Mouse (Mus musculus) stomach, embryonic 16.5 days (tissue): Measurements from ENCODE around the gene Arv1. TPM values are rescaled to one million over a fixed set of nuclear protein-coding genes. Genes with fewer than 3 reads are reported as not detected.

Source experiments
- ATAC-seq: fragments of 200-750 bp; cut with Nextera tagmentation; 2 replicates; pipeline ENCODE4 v1.8.0; 2017; ENCODE audit warnings: moderate number of reproducible peaks, moderate TSS enrichment; ENCODE audit not compliant: insufficient read depth, low FRiP score
- H3K27ac ChIP-seq: fragments of 300-500 bp; sonication (generic); 2 replicates; pipeline ENCODE4 v1.5.1; 2014; ENCODE audit warnings: low read length
- H3K27me3 ChIP-seq: fragments of 300-500 bp; sonication (generic); 2 replicates; pipeline ENCODE4 v1.6.1; 2014; ENCODE audit warnings: low read length, control low read depth, mixed read lengths; ENCODE audit not compliant: control insufficient read depth, insufficient read depth
- H3K36me3 ChIP-seq: fragments of 300-500 bp; sonication (generic); 2 replicates; pipeline ENCODE4 v1.6.1; 2014; ENCODE audit warnings: low read length; ENCODE audit not compliant: control insufficient read depth, insufficient read depth
- H3K4me1 ChIP-seq: fragments of 300-500 bp; sonication (generic); 2 replicates; pipeline ENCODE4 v1.6.1; 2014; ENCODE audit warnings: low read length, control low read depth, mixed read lengths; ENCODE audit not compliant: control insufficient read depth, insufficient read depth
- H3K4me2 ChIP-seq: fragments of 300-500 bp; sonication (generic); 2 replicates; pipeline ENCODE4 v1.6.1; 2014; ENCODE audit warnings: low read depth, low read length, mixed read lengths
- H3K4me3 ChIP-seq: fragments of 300-500 bp; sonication (generic); replicated peaks from 2 replicates; pipeline ENCODE4 v1.5.1; 2014; ENCODE audit warnings: mild to moderate bottlenecking, low read length
- H3K9ac ChIP-seq: fragments of 300-500 bp; sonication (generic); 2 replicates; pipeline ENCODE4 v1.6.1; 2014; ENCODE audit warnings: low read length
- H3K9me3 ChIP-seq: fragments of 300-500 bp; sonication (generic); replicated peaks from 2 replicates; pipeline ENCODE4 v1.6.1; 2016; ENCODE audit warnings: low read length, control low read depth; ENCODE audit not compliant: control insufficient read depth
- WGBS: fragments of 180-500 bp; shearing (Covaris S2); extraction: QIAGEN DNeasy Blood & Tissue Kit; methylation state at CpG from one replicate; pipeline ENCODE4 v1.1.7; 2014; 5-methylcytosine and 5-hydroxymethylcytosine counted together
- polyA plus RNA-seq: library from polyadenylated mRNA; unstranded; fragments of >200 nt; fragmentation: Nextera tagmentation; extraction: Ambion mirVana; gene quantifications from 2 replicates; pipeline ENCODE4 v1.2.1, GENCODE M21; 2015

Arv1 gene
- polyA plus RNA-seq, 1 experiment from 2014 or later, result 19.0 TPM

- Histone ChIP-seq H3K4me1 (no peaks in the 10 kb centered on the region), H3K4me3 (no peak overlapping the region), H3K9me3 (no peaks in the 10 kb centered on the region), H3K9ac (no peak overlapping the region), H3K4me2 (no peak overlapping the region), H3K27me3 (no peaks in the 10 kb centered on the region), H3K27ac (no peak overlapping the region), H3K36me3 (peaks cover 2% of the 10 kb centered on the region)
- WGBS, result 86% methylated on average over 13 of the region's 13 CpGs
- ATAC-seq, result no peak
Observed at GRCm38 (mm10) chr8:124688899-124689298, 33.0 kb upstream of the Arv1 start.

- ATAC-seq, result no peak
- no peak overlapping the region for H3K4me3 ChIP-seq
- no peak overlapping the region for H3K27ac ChIP-seq
- H3K4me2 ChIP-seq, result no peak overlapping the region
- H3K27me3 ChIP-seq, result no peaks in the 10 kb centered on the region
- no peaks in the 10 kb centered on the region for H3K4me1 ChIP-seq
- no peak overlapping the region for H3K9ac ChIP-seq
- H3K36me3 ChIP-seq, result peaks cover 2% of the 10 kb centered on the region; the same call in 1 of the 2 replicates
- 93% methylated on average over 4 of the region's 4 CpGs for WGBS
- H3K9me3 ChIP-seq, result no peaks in the 10 kb centered on the region
Observed at GRCm38 (mm10) chr8:124691706-124692105, 30.2 kb upstream of the Arv1 start.

GRCm38 (mm10) chr8:124695424-124696100, 26.4 kb upstream of the Arv1 start:
- no peaks in the 10 kb centered on the region for H3K4me1 ChIP-seq
- WGBS, result 93% methylated on average over 22 of the region's 22 CpGs
- no peak overlapping the region for H3K27ac ChIP-seq
- H3K36me3 ChIP-seq, result peaks cover 2% of the 10 kb centered on the region; the same call in 1 of the 2 replicates
- no peak overlapping the region for H3K4me2 ChIP-seq
- H3K27me3 ChIP-seq, result no peaks in the 10 kb centered on the region
- no peak for ATAC-seq
- no peak overlapping the region for H3K9ac ChIP-seq
- H3K9me3 ChIP-seq, result no peaks in the 10 kb centered on the region
- no peak overlapping the region for H3K4me3 ChIP-seq

- no peak for ATAC-seq
- 93% methylated on average over 5 of the region's 5 CpGs for WGBS
- H3K27ac ChIP-seq, result no peak overlapping the region
- no peak overlapping the region for H3K4me3 ChIP-seq
- no peaks in the 10 kb centered on the region for H3K27me3 ChIP-seq
- H3K4me2 ChIP-seq, result no peak overlapping the region
- H3K9ac ChIP-seq, result no peak overlapping the region
- no peaks in the 10 kb centered on the region; the same call in 1 of the 2 replicates for H3K36me3 ChIP-seq
- no peaks in the 10 kb centered on the region for H3K4me1 ChIP-seq
- no peaks in the 10 kb centered on the region for H3K9me3 ChIP-seq
Observed at GRCm38 (mm10) chr8:124700271-124700670, 21.7 kb upstream of the Arv1 start.

- no peak for ATAC-seq
- no peak overlapping the region for H3K4me3 ChIP-seq
- no peaks in the 10 kb centered on the region; the same call in 1 of the 2 replicates for H3K36me3 ChIP-seq
- H3K4me2 ChIP-seq, result no peak overlapping the region
- H3K4me1 ChIP-seq, result no peaks in the 10 kb centered on the region
- H3K9me3 ChIP-seq, result no peaks in the 10 kb centered on the region
- WGBS, result 79% methylated on average over 9 of the region's 9 CpGs
- no peaks in the 10 kb centered on the region for H3K27me3 ChIP-seq
- no peak overlapping the region for H3K9ac ChIP-seq
- no peak overlapping the region for H3K27ac ChIP-seq
Observed at GRCm38 (mm10) chr8:124701023-124701422, 20.9 kb upstream of the Arv1 start.

- H3K4me2 ChIP-seq, result no peak overlapping the region
- H3K27ac ChIP-seq, result no peak overlapping the region
- no peaks in the 10 kb centered on the region for H3K9me3 ChIP-seq
- no peaks in the 10 kb centered on the region for H3K4me1 ChIP-seq
- H3K4me3 ChIP-seq, result no peak overlapping the region
- H3K27me3 ChIP-seq, result no peaks in the 10 kb centered on the region
- ATAC-seq, result no peak
- WGBS, result 82% methylated on average over 3 of the region's 3 CpGs
- no peaks in the 10 kb centered on the region; the same call in 1 of the 2 replicates for H3K36me3 ChIP-seq
- H3K9ac ChIP-seq, result no peak overlapping the region
Observed at GRCm38 (mm10) chr8:124702183-124702582, 19.8 kb upstream of the Arv1 start.

- H3K9me3 ChIP-seq, result no peaks in the 10 kb centered on the region
- H3K4me3 ChIP-seq, result no peak overlapping the region
- ATAC-seq, result no peak
- WGBS, result 59% methylated on average over 4 of the region's 4 CpGs
- H3K27me3 ChIP-seq, result no peaks in the 10 kb centered on the region
- H3K4me1 ChIP-seq, result no peaks in the 10 kb centered on the region
- no peak overlapping the region for H3K27ac ChIP-seq
- H3K9ac ChIP-seq, result no peak overlapping the region
- H3K36me3 ChIP-seq, result no peaks in the 10 kb centered on the region; the same call in 1 of the 2 replicates
- H3K4me2 ChIP-seq, result no peak overlapping the region
Observed at GRCm38 (mm10) chr8:124703526-124703925, 18.4 kb upstream of the Arv1 start.

GRCm38 (mm10) chr8:124704376-124704775, 17.6 kb upstream of the Arv1 start:
- H3K9me3 ChIP-seq, result no peaks in the 10 kb centered on the region
- no peaks in the 10 kb centered on the region for H3K4me1 ChIP-seq
- 83% methylated on average over 4 of the region's 4 CpGs for WGBS
- no peak for ATAC-seq
- no peaks in the 10 kb centered on the region; the same call in 1 of the 2 replicates for H3K36me3 ChIP-seq
- no peaks in the 10 kb centered on the region for H3K27me3 ChIP-seq
- H3K4me3 ChIP-seq, result no peak overlapping the region
- no peak overlapping the region for H3K27ac ChIP-seq
- no peak overlapping the region for H3K4me2 ChIP-seq
- no peak overlapping the region for H3K9ac ChIP-seq

- Histone ChIP-seq H3K27me3 (no peaks in the 10 kb centered on the region), H3K36me3 (no peaks in the 10 kb centered on the region; the same call in 1 of the 2 replicates)
- WGBS, result 91% methylated on average over 8 of the region's 8 CpGs
Observed at GRCm38 (mm10) chr8:124705823-124706222, 16.1 kb upstream of the Arv1 start.

More at GRCm38 (mm10) chr8:124705823-124706222, 16.1 kb upstream of the Arv1 start:
- Histone ChIP-seq H3K27ac (no peak overlapping the region), H3K9me3 (no peaks in the 10 kb centered on the region), H3K4me2 (no peak overlapping the region), H3K4me1 (no peaks in the 10 kb centered on the region), H3K4me3 (no peak overlapping the region), H3K9ac (no peak overlapping the region)
- ATAC-seq, result no peak
